In genomic region chr2:29358696-29359375, GRCm38 (mm10) we compare ENCODE assay signal across 13 mouse cellular contexts. TPM values are rescaled to one million over a fixed set of nuclear protein-coding genes. Genes with fewer than 3 reads are reported as not detected.
A peak's percentile ranks its signal among the peaks of the same experiment; 100 is the strongest.
DNase-seq lines count a peak whose midpoint lies in the region; ATAC-seq and TF ChIP-seq lines count a peak whose summit lies in the region.
"Had no signal": no experiment of that assay in that cellular context is flagged by ENCODE, and none has a peak within 500 bp of the region (broad histone marks: within the 10 kb centered on the region; RNA-seq: fewer than 3 reads in every experiment).

No protein-coding gene starts in this region.

- peak; percentile 34 for DNase-seq in adrenal gland, postnatal 10 days
- no peak for DNase-seq in adrenal gland, adult 18-20 months (ENCODE audit: low spot score in 2 of 2)
- DNase-seq in hindbrain, postnatal 0 days (ENCODE audit: low spot score): peak; percentile 19
- no peak for DNase-seq in hindbrain, embryonic 14.5 days (ENCODE audit: low spot score)
- peak; percentile 26 for DNase-seq in forelimb bud, embryonic 11.5 days (ENCODE audit: low read depth, low spot score)
- DNase-seq in limb, embryonic 11.5 days (ENCODE audit: low spot score): peak; percentile 27
- DNase-seq in lung, postnatal 10 days: no peak
- DNase-seq in thymus, postnatal 14 days: no peak
- DNase-seq: gastrocnemius, postnatal 36 days; lung, adult 2 months had no signal

- no peaks in the 10 kb centered on the region for H3K27me3 ChIP-seq in hindbrain, postnatal 0 days (ENCODE audit: insufficient read depth, low read length)
- no peaks in the 10 kb centered on the region for H3K27me3 ChIP-seq in hindbrain, embryonic 14.5 days (ENCODE audit: control insufficient read depth, insufficient read depth, low read length)
- no peaks in the 10 kb centered on the region for H3K27me3 ChIP-seq in limb, embryonic 11.5 days (ENCODE audit: control insufficient read depth, insufficient read depth, low read length)
- H3K27me3 ChIP-seq: forebrain, embryonic 12.5 days; hindbrain, embryonic 15.5 days had no signal

- H3K4me1 ChIP-seq in hindbrain, postnatal 0 days (ENCODE audit: insufficient read depth, low read length): no peaks in the 10 kb centered on the region; the same call in 1 of the 2 replicates
- 0 out of 2 replicates have a peak, but pooled peaks cover 8% of the 10 kb centered on the region for H3K4me1 ChIP-seq in hindbrain, embryonic 14.5 days (replicated peaks; ENCODE audit: control insufficient read depth, insufficient read depth, low read length)
- H3K4me1 ChIP-seq in limb, embryonic 11.5 days (ENCODE audit: control insufficient read depth, insufficient read depth, low read length): 0 out of 2 replicates have a peak, but pooled peaks cover 2% of the 10 kb centered on the region

- 0 out of 2 replicates have a peak, but pooled peaks cover 6% of the 10 kb centered on the region for H3K36me3 ChIP-seq in hindbrain, postnatal 0 days (ENCODE audit: insufficient read depth, low read length)
- H3K36me3 ChIP-seq in hindbrain, embryonic 14.5 days (replicated peaks; ENCODE audit: control insufficient read depth, insufficient read depth): peaks cover 11% of the 10 kb centered on the region; the same call in 1 of the 2 replicates
- no peaks in the 10 kb centered on the region; the same call in 1 of the 2 replicates for H3K36me3 ChIP-seq in limb, embryonic 11.5 days (ENCODE audit: control insufficient read depth, insufficient read depth, low read length)

- H3K4me3 ChIP-seq in hindbrain, postnatal 0 days (ENCODE audit: low read length): no peak overlapping the region
- H3K4me3 ChIP-seq in hindbrain, embryonic 14.5 days (replicated peaks; ENCODE audit: low read length): no peak overlapping the region
- H3K4me3 ChIP-seq in limb, embryonic 11.5 days (ENCODE audit: low read depth, low read length): no peak overlapping the region
- H3K4me3 ChIP-seq: forebrain, embryonic 12.5 days; hindbrain, embryonic 15.5 days had no signal

- H3K4me2 ChIP-seq in hindbrain, postnatal 0 days (ENCODE audit: low read depth, low read length): no peak overlapping the region
- no peak overlapping the region for H3K4me2 ChIP-seq in hindbrain, embryonic 14.5 days (replicated peaks)
- no peak overlapping the region for H3K4me2 ChIP-seq in limb, embryonic 11.5 days (ENCODE audit: low read depth, severe bottlenecking)
- H3K4me2 ChIP-seq: forebrain, embryonic 12.5 days; hindbrain, embryonic 15.5 days had no signal

- no peak overlapping the region for H3K27ac ChIP-seq in hindbrain, postnatal 0 days
- H3K27ac ChIP-seq in hindbrain, embryonic 14.5 days: no peak overlapping the region
- H3K27ac ChIP-seq in limb, embryonic 11.5 days (replicated peaks; ENCODE audit: low read depth, low read length): peak overlapping the region; percentile 59; the same call in 1 of the 2 replicates
- H3K27ac ChIP-seq: forebrain, embryonic 12.5 days; hindbrain, embryonic 15.5 days; kidney, postnatal 0 days had no signal

- no peaks in the 10 kb centered on the region for H3K9me3 ChIP-seq in hindbrain, postnatal 0 days (ENCODE audit: low read length)
- no peaks in the 10 kb centered on the region for H3K9me3 ChIP-seq in hindbrain, embryonic 14.5 days (ENCODE audit: control insufficient read depth, low read length)
- H3K9me3 ChIP-seq in limb, embryonic 11.5 days (ENCODE audit: control insufficient read depth, low read length): no peaks in the 10 kb centered on the region
- H3K9me3 ChIP-seq: forebrain, embryonic 12.5 days; hindbrain, embryonic 15.5 days had no signal

- 39% methylated on average over 9 of the region's 9 CpGs for WGBS in hindbrain, postnatal 0 days
- WGBS in hindbrain, embryonic 14.5 days: 47% methylated on average over 9 of the region's 9 CpGs
- 53% methylated on average over 9 of the region's 9 CpGs for WGBS in limb, embryonic 11.5 days

- TF ChIP-seq CTCF in hindbrain, postnatal 0 days (IDR thresholded peaks at IDR 0.05; ENCODE audit: low read depth): no peak

- ATAC-seq in hindbrain, postnatal 0 days: no peak
- ATAC-seq in hindbrain, embryonic 14.5 days (ENCODE audit: low FRiP score): no peak
- no peak for ATAC-seq in limb, embryonic 11.5 days (ENCODE audit: insufficient number of reproducible peaks, low FRiP score, low TSS enrichment, low read depth)

- H3K9ac ChIP-seq in hindbrain, postnatal 0 days (replicated peaks; ENCODE audit: low read length): no peak overlapping the region
- H3K9ac ChIP-seq in hindbrain, embryonic 14.5 days: no peak overlapping the region
- H3K9ac ChIP-seq in limb, embryonic 11.5 days (ENCODE audit: low read length): no peak overlapping the region
- H3K9ac ChIP-seq: forebrain, embryonic 12.5 days; hindbrain, embryonic 15.5 days had no signal

RNA-seq across cellular contexts. Expression of gene Med27, which starts 12.2 kb away (rescaled TPM):
- 10 to 100 TPM; 18.6 to 21.7 TPM for total RNA-seq in adrenal gland, postnatal 10 days (2021)
- 10 to 100 TPM; 26.5 to 28.2 TPM for total RNA-seq in adrenal gland, adult 18-20 months (2021)
- 67.9 and 70.3 TPM in 2 replicates for total RNA-seq in hindbrain, postnatal 0 days (2014; rRNA removed)
- polyA plus RNA-seq in hindbrain, postnatal 0 days (2015; fragmentation: Nextera tagmentation; extraction: Ambion mirVana): 58.8 and 60.7 TPM in 2 replicates
- 68.0 and 71.9 TPM in 2 replicates for polyA plus RNA-seq in hindbrain, embryonic 14.5 days (2014; fragmentation: Nextera tagmentation; extraction: Ambion mirVana)
- 56.3 and 57.3 TPM in 2 replicates for polyA plus RNA-seq in limb, embryonic 11.5 days (2014; fragmentation: Nextera tagmentation; extraction: Ambion mirVana)

Comparison
In these comparisons a context has a peak if more than half of its experiments do, and no peak if none do; other contexts are left out.
1. DNase-seq: peak in adrenal gland, postnatal 10 days (single experiment), hindbrain, postnatal 0 days (single experiment), forelimb bud, embryonic 11.5 days (single experiment) and limb, embryonic 11.5 days (single experiment); none in adrenal gland, adult 18-20 months (0 of 2), hindbrain, embryonic 14.5 days (single experiment), lung, postnatal 10 days (single experiment) and thymus, postnatal 14 days (single experiment).